Mouse (Mus musculus): ENCODE measurements at regions not wholly inside any gene's neighbourhood (a gene's known extent, or its start where the extent isn't known, plus 50 kb on each side); places are given as distances from the start of the nearest gene placed in this dataset.

- TF ChIP-seq CTCF (IDR thresholded peaks at IDR 0.05; ENCODE audit: low read depth) (no peak), EP300 (IDR thresholded peaks at IDR 0.05; ENCODE audit: low read depth) (no peak)
Measured at GRCm38 (mm10) chr2:143243741-143244140, 165.5 kb downstream of the Otor start.
